Mouse (Mus musculus): Measurements from ENCODE around the gene Nr4a3.

Nr4a3 gene

DNA sequence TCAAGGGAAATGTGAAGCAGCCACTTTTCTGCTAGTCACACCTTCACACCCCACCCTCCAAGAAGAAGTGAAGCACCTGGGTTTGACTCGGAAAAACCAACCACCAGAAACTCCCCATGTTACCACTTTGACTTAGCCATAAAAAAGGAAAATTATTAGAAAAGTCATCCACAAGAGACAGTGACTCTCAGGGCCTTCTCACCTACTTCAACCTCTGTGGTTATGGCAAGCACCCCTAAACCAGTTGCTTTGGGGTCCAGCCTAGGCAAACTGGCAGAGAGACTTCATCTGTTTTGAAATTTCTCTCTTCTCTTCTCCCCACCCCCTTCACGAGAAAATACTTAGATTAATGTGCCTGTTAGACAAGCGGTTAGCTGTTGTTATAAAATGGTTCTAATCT, 5.1 kb downstream of the Nr4a3 start:
- no peak for DNase-seq (ENCODE audit: extremely low spot score, low read depth, low spot score)

DNA sequence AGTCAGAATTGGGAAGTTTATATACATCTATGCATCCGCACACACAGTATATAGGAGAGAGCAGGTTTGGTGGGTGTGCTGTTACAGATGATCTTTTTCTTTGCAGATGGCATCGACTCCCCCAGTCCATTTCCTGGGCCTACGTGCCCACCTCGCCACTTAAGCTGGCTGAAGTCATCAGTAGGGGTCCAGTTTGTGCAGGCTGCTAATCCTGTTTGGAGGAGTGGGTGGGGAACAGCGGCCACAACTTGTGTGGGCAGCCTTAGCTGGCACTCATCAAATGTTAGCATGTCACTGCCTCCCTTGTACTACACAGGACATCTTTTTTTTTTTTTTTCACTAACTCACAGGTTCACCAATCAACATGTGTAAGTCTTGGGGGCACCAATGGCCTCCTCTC, 5.5 kb downstream of the Nr4a3 start:
- no peak for DNase-seq (ENCODE audit: extremely low spot score, low read depth, low spot score)

DNA sequence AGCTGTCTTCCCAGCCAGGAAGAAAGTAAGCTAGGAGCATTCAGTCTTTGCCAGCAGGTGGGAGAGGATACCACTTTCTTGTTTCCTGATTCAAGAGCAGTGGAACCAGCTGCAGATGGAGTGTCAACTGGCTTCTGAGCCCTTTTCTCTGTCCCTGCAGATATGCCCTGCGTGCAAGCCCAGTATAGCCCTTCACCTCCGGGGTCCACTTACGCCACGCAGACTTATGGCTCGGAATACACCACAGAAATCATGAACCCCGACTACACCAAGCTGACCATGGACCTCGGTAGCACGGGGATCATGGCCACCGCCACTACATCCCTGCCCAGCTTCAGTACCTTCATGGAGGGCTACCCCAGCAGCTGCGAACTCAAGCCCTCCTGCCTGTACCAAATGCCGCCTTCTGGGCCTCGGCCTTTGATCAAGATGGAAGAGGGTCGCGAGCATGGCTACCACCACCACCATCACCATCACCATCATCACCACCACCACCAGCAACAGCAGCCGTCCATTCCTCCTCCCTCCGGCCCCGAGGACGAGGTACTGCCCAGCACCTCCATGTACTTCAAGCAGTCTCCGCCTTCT, 6.2 kb downstream of the Nr4a3 start:
- no peak for DNase-seq (ENCODE audit: extremely low spot score, low read depth, low spot score)

DNA sequence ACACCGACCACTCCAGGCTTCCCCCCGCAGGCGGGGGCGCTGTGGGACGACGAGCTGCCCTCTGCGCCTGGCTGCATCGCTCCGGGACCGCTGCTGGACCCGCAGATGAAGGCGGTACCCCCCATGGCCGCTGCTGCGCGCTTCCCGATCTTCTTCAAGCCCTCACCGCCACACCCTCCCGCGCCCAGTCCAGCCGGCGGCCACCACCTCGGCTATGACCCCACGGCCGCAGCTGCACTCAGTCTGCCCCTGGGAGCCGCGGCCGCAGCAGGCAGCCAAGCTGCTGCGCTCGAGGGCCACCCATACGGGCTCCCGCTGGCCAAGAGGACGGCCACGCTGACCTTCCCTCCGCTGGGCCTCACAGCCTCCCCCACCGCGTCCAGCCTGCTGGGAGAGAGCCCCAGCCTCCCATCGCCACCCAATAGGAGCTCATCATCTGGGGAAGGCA, 6.7 kb downstream of the Nr4a3 start:
- DNase-seq (ENCODE audit: extremely low spot score, low read depth, low spot score), result no peak

DNA sequence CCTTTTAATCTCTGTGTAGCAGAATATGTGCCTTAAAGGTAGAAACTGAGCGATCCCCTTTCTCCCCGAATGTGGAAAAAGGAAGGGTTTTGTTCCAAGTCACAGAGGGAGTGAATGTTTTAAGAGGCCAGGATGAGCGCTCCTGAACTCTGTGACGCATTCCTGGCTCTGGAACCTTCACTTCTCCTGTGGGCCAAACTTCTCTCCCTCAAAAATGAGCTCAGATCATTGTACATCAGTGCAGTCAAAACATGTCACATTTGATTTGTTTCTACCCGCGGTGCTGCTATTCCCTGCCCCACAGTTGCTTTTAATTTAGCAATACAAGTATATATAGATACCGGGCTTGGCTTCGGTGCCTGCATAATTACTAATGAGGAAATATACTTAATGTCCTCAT, 16.8 kb downstream of the Nr4a3 start:
- no peak for DNase-seq (ENCODE audit: extremely low spot score, low read depth, low spot score)

DNA sequence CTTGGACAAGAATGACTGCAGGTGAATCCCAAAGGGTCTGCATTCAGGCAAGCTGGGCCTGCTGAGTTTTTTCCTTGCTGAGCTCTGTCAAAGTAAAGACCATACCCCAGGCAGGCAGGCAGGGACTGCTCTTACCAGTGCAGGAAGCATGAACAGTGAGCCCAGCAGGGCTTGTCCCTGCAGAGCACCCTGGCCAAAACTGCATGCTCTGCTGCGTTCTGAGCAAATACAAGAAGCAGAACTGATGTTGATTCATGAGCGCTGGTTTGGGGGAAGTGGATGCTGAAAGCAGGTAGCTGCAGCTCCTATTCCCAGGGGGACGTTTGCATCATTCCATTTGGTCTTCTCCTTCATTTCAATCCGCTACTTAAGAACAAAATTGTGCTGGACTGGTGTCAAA, 19.4 kb downstream of the Nr4a3 start:
- DNase-seq (ENCODE audit: extremely low spot score, low read depth, low spot score), result no peak

DNA sequence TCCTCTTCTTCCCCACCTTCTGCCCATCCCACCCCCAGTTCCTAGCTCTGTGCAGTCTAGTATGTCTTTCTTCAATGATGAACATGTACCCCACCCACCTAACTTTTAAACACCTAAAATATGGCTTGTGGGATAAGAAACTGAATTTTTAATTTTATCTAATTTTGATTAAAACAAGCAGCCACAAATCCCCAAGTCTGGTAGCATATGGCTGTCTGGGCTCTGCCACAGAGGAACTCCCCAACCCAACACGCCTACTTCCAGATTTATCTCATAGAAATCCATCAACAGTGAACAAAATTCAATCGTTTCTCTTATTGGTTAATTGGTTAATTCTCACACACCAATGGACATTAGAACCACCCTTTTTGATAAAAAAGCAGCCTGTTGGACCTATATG, 21.7 kb downstream of the Nr4a3 start:
- no peak for DNase-seq (ENCODE audit: extremely low spot score, low read depth, low spot score)

DNA sequence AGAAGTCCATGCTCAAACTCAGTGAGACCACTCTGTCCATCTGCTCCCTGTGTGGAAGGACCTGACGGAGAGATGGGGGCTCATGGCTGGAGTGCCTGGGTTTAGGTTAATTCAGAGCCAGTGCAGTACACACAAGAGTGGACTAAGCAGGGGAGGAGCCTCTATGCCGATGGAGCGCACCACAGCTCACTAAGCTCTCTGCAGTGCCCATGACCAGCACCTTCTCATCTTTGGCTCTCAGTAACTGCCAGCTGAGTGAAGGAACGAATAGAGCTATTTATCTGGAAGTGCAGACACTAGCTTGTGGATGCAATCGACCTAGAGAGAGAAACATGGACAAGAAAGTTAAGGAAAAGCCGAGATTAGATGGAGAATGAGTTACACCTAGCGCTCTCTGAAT, 24.2 kb downstream of the Nr4a3 start:
- DNase-seq (ENCODE audit: extremely low spot score, low read depth, low spot score), result no peak

DNA sequence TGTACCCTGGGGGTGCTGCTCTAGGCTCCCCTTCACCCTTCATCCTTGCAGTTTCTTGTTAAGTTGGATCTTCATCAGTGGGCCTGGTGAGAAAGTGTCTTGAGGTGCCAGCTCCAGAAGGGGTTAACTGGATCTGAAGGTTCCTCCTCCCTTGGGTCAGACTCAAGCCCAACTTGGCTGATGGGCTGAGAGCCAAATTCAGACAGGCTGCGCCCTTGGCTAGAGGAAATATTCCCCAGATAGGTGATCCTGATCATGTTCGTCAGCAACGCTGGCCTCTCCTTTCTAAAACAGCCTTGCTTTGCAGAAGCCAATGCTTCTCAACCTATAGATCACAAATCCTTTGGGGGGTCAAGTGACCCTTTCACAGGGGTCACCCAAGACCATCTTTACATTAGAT, 27.1 kb downstream of the Nr4a3 start:
- DNase-seq (ENCODE audit: extremely low spot score, low read depth, low spot score), result no peak

DNA sequence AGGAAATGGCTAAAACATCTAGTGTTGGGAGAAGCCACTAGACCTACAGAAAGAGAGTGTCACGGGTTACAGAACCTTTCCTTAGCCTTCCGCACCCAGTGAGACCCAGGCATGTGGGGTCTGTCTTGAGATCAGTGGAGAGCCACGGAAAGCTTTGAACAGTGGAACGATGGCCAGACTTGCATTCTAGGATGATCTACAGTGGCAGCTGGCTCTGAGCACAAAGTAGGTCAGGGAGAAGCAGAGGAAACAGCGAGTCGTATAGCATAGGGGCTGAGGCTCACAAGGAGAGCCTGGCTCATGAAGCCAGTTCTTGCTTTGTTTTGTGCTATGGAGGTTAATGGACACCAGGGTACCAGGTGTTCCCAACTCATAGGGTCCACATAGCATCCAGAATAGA, 28.4 kb downstream of the Nr4a3 start:
- DNase-seq (ENCODE audit: extremely low spot score, low read depth, low spot score), result no peak

DNA sequence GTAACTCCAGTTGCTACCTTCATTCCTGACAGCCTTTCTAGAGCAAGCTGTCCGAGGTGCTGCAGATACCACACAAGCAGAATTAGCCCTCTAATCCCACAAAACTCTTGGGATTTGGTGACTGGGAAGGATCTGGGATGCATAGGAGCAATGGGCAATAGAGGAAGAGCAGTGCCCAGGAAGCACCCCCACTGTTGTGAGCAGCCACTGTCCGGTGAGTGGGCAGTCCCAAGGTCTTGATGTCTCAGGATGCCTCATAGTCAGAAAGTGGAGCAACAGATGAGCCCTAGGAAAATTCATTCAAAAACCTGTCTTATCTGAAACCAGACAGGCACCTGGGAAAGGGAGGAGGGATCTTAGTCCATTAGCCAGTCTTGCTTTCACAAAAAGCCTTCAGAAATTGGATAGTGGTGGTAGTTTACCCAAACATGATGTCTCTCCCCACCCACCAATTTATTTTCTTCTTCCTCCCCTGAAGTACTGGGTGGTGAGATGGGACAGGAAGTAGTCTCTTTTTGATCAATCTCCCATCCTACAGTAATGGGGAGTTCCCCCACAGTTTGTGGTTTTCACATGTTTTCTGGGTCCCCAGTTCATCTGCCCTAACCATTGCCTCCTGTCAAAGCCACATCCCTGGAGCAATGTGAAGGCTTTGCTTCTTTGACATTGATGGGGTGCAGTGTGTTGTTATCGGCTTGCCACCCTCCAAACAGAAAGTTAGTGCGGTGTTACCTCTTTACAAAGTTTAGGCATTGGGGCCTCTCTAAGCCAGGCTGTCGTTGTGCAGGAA, 29.7 kb downstream of the Nr4a3 start:
- DNase-seq (ENCODE audit: extremely low spot score, low read depth, low spot score), result no peak

DNA sequence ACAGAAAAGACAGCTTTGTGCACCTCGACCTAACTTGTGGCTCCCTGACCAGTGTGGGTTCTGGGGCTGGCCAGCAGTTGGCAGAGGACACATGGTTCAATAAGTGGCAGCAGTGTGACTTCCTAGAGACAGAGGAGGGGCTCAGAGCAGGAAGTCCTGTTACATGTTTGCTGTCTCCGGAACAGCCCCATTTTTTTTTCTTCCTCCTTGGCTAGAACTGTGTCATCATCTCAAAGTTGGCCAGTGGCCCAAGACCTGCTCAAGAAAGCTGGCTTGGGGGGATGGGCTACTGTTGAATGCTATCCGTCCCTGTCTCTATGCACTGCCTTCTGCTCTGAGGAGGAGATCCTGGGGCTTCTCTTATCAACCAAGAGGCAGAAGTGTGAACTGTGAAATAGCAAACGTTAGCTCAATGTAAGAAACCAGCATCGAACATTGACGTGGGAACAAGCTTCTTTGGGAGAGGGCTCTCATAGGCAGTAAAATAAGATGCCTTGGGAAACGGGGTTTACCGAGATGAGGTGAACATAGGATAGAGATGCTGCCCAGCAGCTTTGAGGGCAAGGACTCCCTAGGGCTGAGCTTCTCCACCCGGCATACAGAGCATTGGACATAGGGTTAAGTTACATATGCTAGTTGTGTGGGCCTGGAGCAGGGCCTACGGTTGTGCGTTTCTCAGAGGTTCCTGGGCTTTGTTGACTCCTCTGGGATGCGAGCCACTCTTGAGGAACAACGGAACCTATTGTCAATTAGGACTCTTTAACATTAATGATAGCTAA, 31.9 kb downstream of the Nr4a3 start:
- DNase-seq (ENCODE audit: extremely low spot score, low read depth, low spot score), result no peak

DNA sequence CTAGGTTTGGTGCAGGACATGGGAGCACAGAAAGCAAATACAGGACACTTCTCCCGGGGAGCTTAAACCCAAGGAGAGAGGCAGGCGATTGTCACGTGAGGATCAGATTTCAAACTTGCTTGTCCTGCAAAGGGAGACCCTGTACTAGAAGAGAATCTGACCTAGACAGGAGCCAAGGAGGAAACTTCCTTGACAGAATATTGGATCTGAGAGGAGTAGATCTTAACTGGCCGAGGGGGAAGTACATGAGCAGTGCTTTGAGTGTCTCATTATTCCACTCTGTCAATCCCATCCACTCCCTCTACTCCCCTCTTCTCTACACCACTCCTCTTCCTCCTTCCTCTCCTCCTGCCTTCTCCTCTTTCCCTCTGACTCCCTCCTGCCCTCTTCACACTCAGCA, 33.3 kb downstream of the Nr4a3 start:
- DNase-seq (ENCODE audit: extremely low spot score, low read depth, low spot score), result no peak

DNA sequence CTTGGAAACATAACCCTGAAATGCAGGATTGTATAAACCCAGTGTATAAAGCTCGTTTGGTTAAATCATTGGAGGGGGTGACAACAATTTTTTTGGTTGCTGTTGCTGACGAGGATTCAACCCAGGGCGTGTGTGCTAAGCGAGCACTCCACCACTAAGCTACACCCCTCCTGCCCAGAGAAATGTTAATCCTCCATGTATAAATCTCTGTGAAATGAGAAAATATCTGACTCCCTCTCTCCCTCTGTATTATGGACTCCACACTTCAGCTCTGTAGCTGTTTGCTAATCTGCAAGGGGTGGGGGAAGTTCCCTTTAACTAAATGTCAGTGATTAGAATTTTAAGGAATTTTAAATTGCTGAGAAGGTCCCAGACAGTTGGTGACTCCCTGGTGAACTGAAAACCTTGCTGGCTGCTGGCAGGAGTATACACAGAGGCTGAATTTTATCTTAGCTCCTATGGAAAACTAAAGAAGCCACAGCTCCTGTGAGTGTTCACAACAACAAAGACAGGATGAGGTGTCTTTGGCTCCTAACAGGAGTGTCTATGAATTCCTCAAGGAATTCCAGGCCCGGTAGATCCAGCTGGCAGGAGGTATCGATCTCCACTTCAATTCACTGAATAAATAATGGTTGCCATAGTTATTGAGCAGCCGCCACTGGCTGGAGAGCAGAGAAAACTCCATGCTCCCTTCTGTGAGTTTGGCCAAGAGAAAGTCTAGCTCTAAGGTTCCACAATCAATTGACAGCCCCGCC, 34.5 kb downstream of the Nr4a3 start:
- DNase-seq (ENCODE audit: extremely low spot score, low read depth, low spot score), result no peak

DNA sequence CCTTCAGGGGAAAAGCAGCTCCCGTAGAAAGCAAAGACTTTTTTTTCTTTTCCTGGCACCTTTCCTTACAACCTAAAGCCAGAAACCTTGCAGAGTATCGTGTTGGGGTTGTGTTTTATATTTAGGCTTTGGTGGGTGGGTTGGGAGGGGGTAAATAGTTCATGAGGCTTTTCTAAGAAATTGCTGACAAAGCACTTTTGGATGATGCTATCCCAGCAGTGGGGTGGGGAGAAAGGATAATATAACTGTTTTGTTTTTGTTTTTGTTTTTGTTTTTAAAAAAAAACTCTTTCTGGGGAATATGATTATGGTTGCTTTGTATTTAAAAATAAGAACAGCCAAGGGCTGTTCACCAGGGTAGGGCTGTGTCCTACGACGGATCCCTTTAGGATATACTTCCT, 38.5 kb downstream of the Nr4a3 start:
- DNase-seq (ENCODE audit: extremely low spot score, low read depth, low spot score), result no peak

DNA sequence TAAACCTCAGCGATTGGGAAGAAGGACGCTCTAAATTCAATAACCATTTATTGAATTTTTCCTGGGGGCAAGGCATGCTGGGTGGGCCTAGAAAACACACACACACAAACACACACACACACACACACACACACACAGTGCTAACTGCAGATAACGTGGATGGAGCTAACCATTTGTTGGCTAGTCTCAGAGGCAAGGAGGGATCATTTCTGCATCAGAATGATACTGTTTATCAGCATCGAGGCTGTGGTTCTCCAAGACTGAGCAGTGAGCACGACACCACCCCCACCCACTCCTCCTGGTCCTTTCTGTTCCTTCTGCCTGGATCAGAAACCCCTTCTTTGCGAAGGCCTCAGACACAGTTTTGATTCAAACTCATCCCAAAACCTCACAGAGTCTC, 41.7 kb downstream of the Nr4a3 start:
- DNase-seq (ENCODE audit: extremely low spot score, low read depth, low spot score), result no peak

DNA sequence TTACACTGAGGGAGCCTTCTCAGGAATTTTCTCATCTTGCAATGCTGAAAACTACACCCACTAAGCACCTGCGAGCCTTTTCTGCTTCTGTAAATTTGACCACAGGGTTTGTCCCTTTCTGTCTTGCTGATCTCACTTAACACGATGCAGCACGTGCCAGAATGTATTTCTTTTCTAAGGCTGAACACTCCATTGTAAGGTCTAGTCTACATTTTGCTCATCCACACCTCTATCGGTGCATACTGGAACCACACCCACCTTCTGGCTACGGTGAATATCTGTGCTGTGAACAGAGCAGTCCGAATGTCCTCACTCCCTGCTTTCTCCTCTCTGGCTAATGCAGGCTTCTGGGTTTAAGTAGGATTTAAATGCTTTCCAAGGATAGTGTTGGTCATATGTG, 42.5 kb downstream of the Nr4a3 start:
- no peak for DNase-seq (ENCODE audit: extremely low spot score, low read depth, low spot score)

DNA sequence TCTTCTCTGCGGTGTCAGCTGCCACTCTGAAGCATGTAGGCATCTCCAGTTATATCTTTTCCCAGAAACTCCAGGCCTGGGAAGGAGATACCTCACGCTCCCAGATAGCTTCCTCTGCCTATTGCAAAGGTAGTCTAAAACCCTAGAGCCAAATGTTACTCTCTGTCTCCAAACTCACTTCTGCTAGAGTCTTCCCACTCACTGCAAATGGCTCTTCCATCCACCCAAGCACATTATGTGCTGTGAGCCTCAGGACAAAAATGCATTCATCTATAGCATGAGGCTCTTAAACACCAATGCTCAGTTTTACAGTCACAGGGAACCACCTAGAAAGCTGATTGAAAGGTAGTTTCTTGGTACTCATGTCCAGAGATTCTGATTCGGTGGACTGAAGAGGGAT, 48.3 kb downstream of the Nr4a3 start:
- no peak for DNase-seq (ENCODE audit: extremely low spot score, low read depth, low spot score)

DNA sequence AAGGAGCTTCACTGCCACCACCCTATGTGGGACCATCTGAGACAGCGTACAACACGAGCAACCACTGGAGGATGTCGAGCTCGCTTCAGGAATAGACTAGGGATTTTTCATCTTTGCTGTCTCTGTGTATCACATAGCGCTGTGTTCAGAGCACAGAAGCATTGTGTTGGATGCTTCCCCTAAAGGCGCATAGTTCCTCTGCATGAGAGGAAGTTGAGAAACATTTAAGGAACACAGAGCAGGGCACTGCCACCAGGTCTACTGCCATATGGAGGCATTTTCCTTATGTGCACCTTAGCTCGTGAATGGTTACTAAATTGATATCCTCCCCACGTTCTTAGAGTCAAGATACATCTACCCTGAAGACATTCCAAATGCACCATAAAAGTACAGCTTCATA, 55.3 kb downstream of the Nr4a3 start:
- no peak for DNase-seq (ENCODE audit: extremely low spot score, low read depth, low spot score)

DNA sequence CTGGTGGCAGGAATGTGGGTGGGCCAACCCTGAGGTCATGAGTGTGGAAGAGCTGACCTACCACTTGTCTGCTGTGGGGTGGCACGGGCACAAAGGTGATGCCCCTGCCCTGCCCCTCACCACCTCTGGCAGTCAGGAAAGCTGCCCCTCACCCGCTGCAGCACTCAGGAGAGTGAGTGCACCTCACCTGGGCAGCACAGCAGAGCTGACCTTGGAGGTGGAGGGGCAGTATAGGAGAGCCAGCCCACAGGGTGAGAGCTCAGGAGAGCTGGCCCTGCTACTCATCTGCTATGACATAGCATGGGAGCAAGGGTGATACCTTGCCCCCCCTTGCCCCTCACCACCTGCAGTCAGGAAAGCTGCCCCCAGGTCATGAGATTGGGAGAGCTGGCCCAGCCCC, 57.0 kb downstream of the Nr4a3 start:
- DNase-seq (ENCODE audit: extremely low spot score, low read depth, low spot score), result no peak

DNA sequence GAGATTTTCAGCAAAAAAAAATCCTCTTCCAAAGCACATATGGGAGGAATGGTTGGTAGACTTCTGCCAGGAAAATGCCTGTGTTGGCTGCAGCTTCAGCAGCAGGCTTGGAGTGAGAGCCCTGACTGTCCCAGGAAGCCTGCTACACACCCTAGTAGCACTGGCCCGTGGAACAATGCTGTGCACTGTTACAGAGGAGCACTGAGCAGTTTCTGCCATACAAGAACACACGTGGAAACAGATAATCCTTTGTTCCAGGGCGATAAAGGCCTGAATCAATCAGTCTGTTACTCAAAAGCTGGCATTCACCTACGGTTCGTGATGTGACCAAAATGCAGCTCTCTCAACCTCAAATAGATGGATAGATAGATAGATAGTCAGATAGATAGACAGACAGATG, 60.4 kb downstream of the Nr4a3 start:
- DNase-seq (ENCODE audit: extremely low spot score, low read depth, low spot score), result no peak

All from hindlimb bud, embryonic 11.5 days (tissue).